Mouse (Mus musculus): ENCODE measurements at regions not wholly inside any gene's neighbourhood (a gene's known extent, or its start where the extent isn't known, plus 50 kb on each side); places are given as distances from the start of the nearest gene placed in this dataset.

DNA sequence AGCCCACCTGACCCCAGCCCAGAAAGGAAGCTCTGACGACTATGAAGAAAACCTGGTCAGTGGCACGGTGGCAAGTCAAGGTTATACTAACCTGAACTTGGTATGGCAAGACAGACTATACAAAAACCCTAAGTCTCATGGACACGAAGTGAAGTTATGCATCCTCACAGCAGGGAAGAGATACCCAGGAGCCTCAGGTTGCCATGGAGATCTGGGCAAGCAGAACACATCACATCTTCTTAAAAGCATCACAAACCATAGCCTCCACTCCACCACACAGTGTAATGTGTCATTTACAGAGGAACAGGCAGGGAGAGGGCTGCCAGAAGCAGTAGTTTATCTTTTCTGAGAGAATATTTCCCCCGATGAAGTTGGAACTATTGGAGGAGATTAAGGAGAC is 146.5 kb downstream of the Slc39a8 start:
- Histone ChIP-seq H3K4me3 (ENCODE audit: low read depth, low read length) (no peak overlapping the region), H3K9ac (no peak overlapping the region), H3K4me2 (ENCODE audit: low read depth) (no peak overlapping the region), H3K9me3 (ENCODE audit: low read length) (no peaks in the 10 kb centered on the region), H3K36me3 (ENCODE audit: insufficient read depth) (no peaks in the 10 kb centered on the region), H3K27ac (ENCODE audit: low read depth, low read length) (no peak overlapping the region), H3K4me1 (ENCODE audit: insufficient read depth) (no peaks in the 10 kb centered on the region), H3K27me3 (ENCODE audit: insufficient read depth, low read length) (no peaks in the 10 kb centered on the region)
- WGBS, result 54% methylated on average over 4 of the region's 4 CpGs
- no peak for TF ChIP-seq CTCF (IDR thresholded peaks at IDR 0.05; ENCODE audit: low read depth)
- peak; percentile 42 for DNase-seq
- ATAC-seq, result peak; percentile 73

DNA sequence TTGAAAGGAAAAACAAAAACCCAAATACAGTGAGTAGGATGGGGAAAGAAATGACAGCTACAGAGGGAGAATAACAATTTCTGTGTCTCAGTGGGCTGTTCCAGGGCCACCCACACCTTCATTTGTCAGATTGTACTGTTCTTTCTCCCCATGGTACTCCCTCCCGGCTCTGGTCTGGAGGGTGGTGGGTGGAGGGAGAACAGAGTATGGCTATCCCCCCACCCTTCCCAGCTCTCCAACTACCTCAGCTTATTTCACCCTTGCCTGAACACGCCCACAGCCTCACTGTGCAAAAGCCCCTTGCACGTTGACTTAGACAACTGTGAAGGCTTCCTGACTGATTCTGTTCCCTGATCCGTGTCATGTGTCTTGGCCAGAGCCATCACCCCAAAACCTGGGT is 147.3 kb downstream of the Slc39a8 start:
- no peak for DNase-seq
- Histone ChIP-seq H3K4me3 (ENCODE audit: low read depth, low read length) (no peak overlapping the region), H3K9me3 (ENCODE audit: low read length) (no peaks in the 10 kb centered on the region), H3K4me1 (ENCODE audit: insufficient read depth) (no peaks in the 10 kb centered on the region), H3K27me3 (ENCODE audit: insufficient read depth, low read length) (no peaks in the 10 kb centered on the region), H3K27ac (ENCODE audit: low read depth, low read length) (no peak overlapping the region), H3K36me3 (ENCODE audit: insufficient read depth) (no peaks in the 10 kb centered on the region), H3K9ac (no peak overlapping the region), H3K4me2 (ENCODE audit: low read depth) (no peak overlapping the region)
- no peak for TF ChIP-seq CTCF (IDR thresholded peaks at IDR 0.05; ENCODE audit: low read depth)
- 78% methylated on average over 4 of the region's 4 CpGs for WGBS
- no peak for ATAC-seq

DNA sequence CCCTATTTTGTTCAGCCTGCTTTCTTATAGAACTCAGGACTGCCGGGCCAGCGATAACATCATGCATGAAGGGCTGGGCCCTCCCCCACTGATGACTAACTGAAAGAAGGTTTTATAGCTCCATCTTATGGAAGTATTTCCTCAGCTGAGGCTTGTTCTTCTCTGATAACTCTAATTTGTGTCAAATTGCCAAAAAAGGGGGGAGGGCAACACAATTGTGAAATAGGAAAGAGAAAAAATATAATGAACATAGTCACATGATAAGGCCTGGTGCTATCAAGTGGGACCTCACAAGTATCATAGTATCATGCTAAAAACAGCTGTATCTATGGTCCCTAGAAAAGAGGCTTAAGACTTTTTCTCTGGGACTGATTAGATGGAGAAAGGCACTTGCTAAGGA is 148.2 kb downstream of the Slc39a8 start:
- Histone ChIP-seq H3K9ac (no peak overlapping the region), H3K36me3 (ENCODE audit: insufficient read depth) (no peaks in the 10 kb centered on the region), H3K4me1 (ENCODE audit: insufficient read depth) (no peaks in the 10 kb centered on the region), H3K4me2 (ENCODE audit: low read depth) (no peak overlapping the region), H3K4me3 (ENCODE audit: low read depth, low read length) (no peak overlapping the region), H3K9me3 (ENCODE audit: low read length) (no peaks in the 10 kb centered on the region), H3K27me3 (ENCODE audit: insufficient read depth, low read length) (no peaks in the 10 kb centered on the region), H3K27ac (ENCODE audit: low read depth, low read length) (no peak overlapping the region)
- DNase-seq (no peak), ATAC-seq (no peak)
- WGBS, result 77% methylated on average over 2 of the region's 2 CpGs
- no peak for TF ChIP-seq CTCF (IDR thresholded peaks at IDR 0.05; ENCODE audit: low read depth)

DNA sequence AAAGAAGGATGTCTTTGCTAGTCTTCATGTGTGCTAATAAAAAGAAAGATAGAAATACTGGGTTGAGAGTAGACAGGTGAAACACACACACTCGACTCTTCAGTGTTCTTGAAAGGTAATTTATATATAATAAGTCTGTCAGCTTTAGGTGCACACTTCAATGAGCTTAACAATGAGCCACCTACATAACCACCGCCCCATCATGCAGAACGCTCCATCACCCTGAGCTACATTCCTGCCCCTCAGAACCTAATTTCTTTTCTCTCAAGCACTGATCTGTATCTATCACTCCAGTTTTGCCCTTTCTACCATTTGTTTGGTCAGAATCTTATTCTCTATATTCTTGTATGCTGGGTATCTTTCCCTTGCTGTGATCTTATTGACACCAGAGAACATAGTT is 148.8 kb downstream of the Slc39a8 start:
- WGBS, result 80% methylated on average over 3 of the region's 3 CpGs
- H3K27ac ChIP-seq (ENCODE audit: low read depth, low read length), result no peak overlapping the region
- TF ChIP-seq CTCF (IDR thresholded peaks at IDR 0.05; ENCODE audit: low read depth), result no peak

DNA sequence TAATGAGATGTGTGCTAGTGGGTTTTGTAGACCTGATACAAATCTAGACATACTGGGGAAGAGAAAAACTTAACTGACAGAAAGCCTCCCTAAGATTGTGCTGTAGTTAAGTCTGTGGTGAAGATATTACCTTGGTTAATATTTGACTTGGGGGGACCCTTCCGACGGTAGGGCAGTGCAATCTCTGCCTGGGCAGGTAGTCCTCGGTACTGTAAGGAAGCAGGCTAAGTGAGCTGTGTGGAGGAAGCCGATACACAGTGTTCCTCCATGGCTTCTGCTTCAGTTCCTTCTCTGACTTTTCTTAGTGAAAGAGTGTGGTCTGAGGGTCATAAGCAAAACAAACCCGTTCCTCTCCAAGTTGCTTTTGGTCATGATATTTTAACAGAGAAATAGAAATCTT is 149.7 kb downstream of the Slc39a8 start:
- ATAC-seq (no peak), DNase-seq (no peak)
- Histone ChIP-seq H3K4me2 (ENCODE audit: low read depth) (no peak overlapping the region), H3K9ac (no peak overlapping the region), H3K4me3 (ENCODE audit: low read depth, low read length) (no peak overlapping the region), H3K4me1 (ENCODE audit: insufficient read depth) (no peaks in the 10 kb centered on the region), H3K27ac (ENCODE audit: low read depth, low read length) (no peak overlapping the region), H3K9me3 (ENCODE audit: low read length) (no peaks in the 10 kb centered on the region), H3K27me3 (ENCODE audit: insufficient read depth, low read length) (no peaks in the 10 kb centered on the region), H3K36me3 (ENCODE audit: insufficient read depth) (no peaks in the 10 kb centered on the region)
- WGBS, result 97% methylated on average over 5 of the region's 5 CpGs
- TF ChIP-seq CTCF (IDR thresholded peaks at IDR 0.05; ENCODE audit: low read depth), result no peak

More for the DNA sequence above, 148.8 kb downstream of the Slc39a8 start:
- Histone ChIP-seq H3K4me3 (ENCODE audit: low read depth, low read length) (no peak overlapping the region), H3K4me1 (ENCODE audit: insufficient read depth) (no peaks in the 10 kb centered on the region), H3K9ac (no peak overlapping the region), H3K9me3 (ENCODE audit: low read length) (no peaks in the 10 kb centered on the region), H3K27me3 (ENCODE audit: insufficient read depth, low read length) (no peaks in the 10 kb centered on the region), H3K36me3 (ENCODE audit: insufficient read depth) (no peaks in the 10 kb centered on the region), H3K4me2 (ENCODE audit: low read depth) (no peak overlapping the region)
- no peak for ATAC-seq
- DNase-seq, result no peak

DNA sequence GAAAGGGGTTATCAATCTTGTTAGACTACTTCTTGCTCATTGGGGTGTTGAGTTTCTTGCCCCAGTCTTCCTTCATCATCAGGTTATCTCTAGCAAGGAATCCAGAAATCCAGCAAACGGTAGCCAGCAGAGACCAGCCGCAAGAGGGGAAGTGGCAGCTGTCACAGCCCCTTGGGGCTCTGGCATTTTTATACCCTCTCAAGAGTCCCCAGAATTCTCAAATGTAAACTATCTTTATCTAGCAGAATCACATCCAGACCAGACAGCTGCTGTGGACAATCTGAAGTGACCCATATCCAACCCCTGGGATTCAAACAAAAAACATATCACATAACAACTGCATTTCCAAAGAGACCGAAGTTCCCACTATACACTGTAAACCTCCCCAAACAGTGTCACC is 162.1 kb downstream of the Slc39a8 start:
- peaks cover 6% of the 10 kb centered on the region; the same call in 1 of the 2 replicates for H3K4me1 ChIP-seq (ENCODE audit: insufficient read depth)
- no peaks in the 10 kb centered on the region for H3K27me3 ChIP-seq (ENCODE audit: insufficient read depth, low read length)
- H3K36me3 ChIP-seq (ENCODE audit: insufficient read depth), result no peaks in the 10 kb centered on the region
- no peak overlapping the region for H3K9ac ChIP-seq
- DNase-seq (no peak), ATAC-seq (no peak)
- WGBS, result 87% methylated on average over 3 of the region's 3 CpGs
- no peak overlapping the region for H3K27ac ChIP-seq (ENCODE audit: low read depth, low read length)
- H3K9me3 ChIP-seq (ENCODE audit: low read length), result no peaks in the 10 kb centered on the region
- no peak for TF ChIP-seq CTCF (IDR thresholded peaks at IDR 0.05; ENCODE audit: low read depth)
- H3K4me3 ChIP-seq (ENCODE audit: low read depth, low read length), result no peak overlapping the region
- H3K4me2 ChIP-seq (ENCODE audit: low read depth), result no peak overlapping the region

DNA sequence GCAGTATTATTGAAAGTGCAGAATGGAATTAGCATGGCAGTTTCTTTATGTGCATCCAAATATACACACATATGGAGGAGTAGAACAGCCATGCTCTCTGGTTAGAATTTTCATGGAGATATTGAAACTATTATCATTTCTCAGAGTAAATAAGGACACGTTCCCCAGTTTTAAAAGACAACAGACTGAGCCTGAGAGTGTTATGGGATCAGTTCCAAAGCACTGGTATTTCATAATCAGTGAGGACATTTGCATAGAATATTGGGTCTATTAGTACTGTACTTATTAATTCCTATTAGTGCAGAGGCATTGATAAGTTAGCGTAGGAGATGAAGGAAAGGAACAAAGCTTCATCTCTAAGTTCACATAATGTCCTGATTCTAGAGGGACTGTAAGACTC is 164.2 kb downstream of the Slc39a8 start:
- no peak for DNase-seq
- Histone ChIP-seq H3K4me1 (ENCODE audit: insufficient read depth) (peaks cover 6% of the 10 kb centered on the region; the same call in 1 of the 2 replicates), H3K27ac (ENCODE audit: low read depth, low read length) (no peak overlapping the region), H3K9me3 (ENCODE audit: low read length) (no peaks in the 10 kb centered on the region), H3K36me3 (ENCODE audit: insufficient read depth) (no peaks in the 10 kb centered on the region), H3K27me3 (ENCODE audit: insufficient read depth, low read length) (no peaks in the 10 kb centered on the region), H3K9ac (no peak overlapping the region), H3K4me2 (ENCODE audit: low read depth) (no peak overlapping the region), H3K4me3 (ENCODE audit: low read depth, low read length) (no peak overlapping the region)
- 64% methylated on average over 2 of the region's 2 CpGs for WGBS
- no peak for TF ChIP-seq CTCF (IDR thresholded peaks at IDR 0.05; ENCODE audit: low read depth)
- no peak for ATAC-seq

DNA sequence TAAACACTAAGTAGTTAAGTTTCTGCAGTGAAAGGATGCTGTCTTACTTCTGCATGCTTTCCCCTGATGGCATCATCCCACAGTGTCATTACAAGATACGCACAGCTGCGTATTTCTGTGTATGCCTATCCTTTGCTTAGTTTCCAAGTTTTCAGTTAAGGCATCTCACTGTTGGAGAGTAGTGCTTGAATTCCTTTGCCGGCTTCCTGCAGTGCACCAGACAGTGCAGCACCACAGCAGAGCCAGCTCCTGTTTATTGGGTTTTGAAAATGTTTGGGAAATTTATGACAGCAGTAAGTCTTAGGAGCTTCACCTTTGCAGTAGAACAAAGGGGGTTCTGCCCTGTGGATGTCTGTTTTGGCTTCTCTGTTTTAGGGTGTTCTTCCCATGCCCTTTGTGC is 165.3 kb downstream of the Slc39a8 start:
- H3K4me1 ChIP-seq (ENCODE audit: insufficient read depth), result peaks cover 6% of the 10 kb centered on the region; the same call in 1 of the 2 replicates
- H3K4me2 ChIP-seq (ENCODE audit: low read depth), result no peak overlapping the region
- H3K9me3 ChIP-seq (ENCODE audit: low read length), result no peaks in the 10 kb centered on the region
- WGBS, result 64% methylated on average over 3 of the region's 3 CpGs
- DNase-seq (no peak), ATAC-seq (peak; percentile 23)
- H3K9ac ChIP-seq, result no peak overlapping the region
- TF ChIP-seq CTCF (IDR thresholded peaks at IDR 0.05; ENCODE audit: low read depth), result no peak
- no peaks in the 10 kb centered on the region for H3K27me3 ChIP-seq (ENCODE audit: insufficient read depth, low read length)
- H3K36me3 ChIP-seq (ENCODE audit: insufficient read depth), result no peaks in the 10 kb centered on the region
- H3K4me3 ChIP-seq (ENCODE audit: low read depth, low read length), result no peak overlapping the region
- H3K27ac ChIP-seq (ENCODE audit: low read depth, low read length), result no peak overlapping the region

All from forebrain, postnatal 0 days (tissue).